ENCODE assay signal across 31 mouse cellular contexts in genomic region chr9:103093681-103094080, GRCm38 (mm10).
"Had no signal": no experiment of that assay in that cellular context is flagged by ENCODE, and none has a peak within 500 bp of the region (broad histone marks: within the 10 kb centered on the region; RNA-seq: fewer than 3 reads in every experiment).

No protein-coding gene starts in this region.

- DNase-seq: left cerebral cortex, postnatal 4 days; liver; liver, embryonic 13.5 days; liver, postnatal 0 days; lung, adult 18-20 months; lung, adult 2 months; lung, embryonic 14.5 days; lung, postnatal 10 days; lung, postnatal 14 days; lung, postnatal 36 days; lung, postnatal 4 days; midbrain, embryonic 14.5 days had no signal

- H3K4me2 ChIP-seq: limb, embryonic 12.5 days; limb, embryonic 13.5 days; limb, embryonic 15.5 days; liver, embryonic 11.5 days; liver, embryonic 12.5 days; liver, embryonic 13.5 days; liver, embryonic 15.5 days; lung, embryonic 14.5 days; lung, embryonic 15.5 days; midbrain, embryonic 12.5 days; midbrain, embryonic 13.5 days; midbrain, embryonic 15.5 days; neural tube, embryonic 12.5 days had no signal

- H3K27me3 ChIP-seq: limb, embryonic 13.5 days; limb, embryonic 15.5 days; liver, embryonic 12.5 days; liver, embryonic 13.5 days; liver, embryonic 15.5 days; lung, embryonic 15.5 days; midbrain, embryonic 15.5 days; neural tube, embryonic 12.5 days had no signal

- H3K9ac ChIP-seq: limb, embryonic 12.5 days; limb, embryonic 13.5 days; limb, embryonic 15.5 days; liver, embryonic 12.5 days; liver, embryonic 13.5 days; liver, embryonic 14.5 days; liver, embryonic 15.5 days; liver, postnatal 0 days; lung, embryonic 14.5 days; lung, embryonic 15.5 days; midbrain, embryonic 12.5 days; midbrain, embryonic 13.5 days; midbrain, embryonic 15.5 days; neural tube, embryonic 12.5 days had no signal

- H3K9me3 ChIP-seq: limb, embryonic 10.5 days; limb, embryonic 12.5 days; limb, embryonic 13.5 days; limb, embryonic 15.5 days; liver, embryonic 12.5 days; liver, embryonic 13.5 days; liver, embryonic 15.5 days; lung, embryonic 15.5 days; midbrain, embryonic 10.5 days; midbrain, embryonic 12.5 days; midbrain, embryonic 13.5 days; midbrain, embryonic 15.5 days; neural tube, embryonic 12.5 days had no signal

- H3K4me3 ChIP-seq: limb, embryonic 10.5 days; limb, embryonic 12.5 days; limb, embryonic 13.5 days; limb, embryonic 15.5 days; liver, embryonic 12.5 days; liver, embryonic 13.5 days; liver, embryonic 15.5 days; lung, embryonic 15.5 days; megakaryocyte, embryonic 14.5 days; midbrain, embryonic 10.5 days; midbrain, embryonic 12.5 days; midbrain, embryonic 13.5 days; midbrain, embryonic 15.5 days; myocyte; neural tube, embryonic 12.5 days had no signal

- ATAC-seq: liver, embryonic 12.5 days; liver, postnatal 0 days; lung, postnatal 0 days; midbrain, embryonic 13.5 days; midbrain, embryonic 15.5 days; midbrain, embryonic 16.5 days had no signal

- H3K36me3 ChIP-seq: limb, embryonic 10.5 days; limb, embryonic 12.5 days; limb, embryonic 13.5 days; limb, embryonic 15.5 days; liver, embryonic 12.5 days; liver, embryonic 13.5 days; liver, embryonic 15.5 days; lung, embryonic 15.5 days; midbrain, embryonic 10.5 days; midbrain, embryonic 12.5 days; midbrain, embryonic 13.5 days; midbrain, embryonic 15.5 days; neural tube, embryonic 12.5 days had no signal

- H3K27ac ChIP-seq: limb, embryonic 10.5 days; limb, embryonic 12.5 days; limb, embryonic 13.5 days; limb, embryonic 15.5 days; liver, embryonic 12.5 days; liver, embryonic 13.5 days; liver, embryonic 14.5 days; liver, embryonic 15.5 days; lung, embryonic 15.5 days; macrophage; midbrain, embryonic 10.5 days; midbrain, embryonic 12.5 days; midbrain, embryonic 13.5 days; midbrain, embryonic 15.5 days; neural tube, embryonic 12.5 days had no signal
